Mouse (Mus musculus): ENCODE data around the gene Kif2c. TPM values are rescaled to one million over a fixed set of nuclear protein-coding genes. Genes with fewer than 3 reads are reported as not detected.

The Kif2c gene
- total and polyA plus RNA-seq, 2 experiments from 2014 or later, result 4.4 to 9.1 TPM

DNA sequence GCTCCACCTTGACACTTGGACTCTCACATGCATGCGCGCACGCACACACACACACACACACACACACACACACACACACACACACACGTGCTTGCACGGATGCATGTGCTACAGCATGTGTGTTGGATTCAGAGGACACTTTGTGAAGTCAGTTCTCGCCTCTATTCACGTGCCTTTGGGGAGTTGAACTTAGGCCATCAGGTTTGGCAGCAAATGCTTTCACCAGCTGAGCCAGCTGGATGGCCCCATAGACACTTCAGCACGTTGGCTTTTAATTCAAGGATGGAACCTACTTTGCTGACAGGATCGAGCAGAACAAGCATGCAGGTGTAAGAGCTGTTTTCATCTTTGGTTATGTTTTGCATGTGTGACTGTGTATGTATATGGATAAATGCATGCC, 39.4 kb upstream of the Kif2c start:
- TF ChIP-seq CTCF (IDR thresholded peaks at IDR 0.05; ENCODE audit: low read depth), result no peak
- H3K27ac ChIP-seq (ENCODE audit: low read depth, low read length), result no peak overlapping the region
- ATAC-seq (no peak), DNase-seq (no peak)
- no peaks in the 10 kb centered on the region for H3K4me1 ChIP-seq (ENCODE audit: insufficient read depth)
- WGBS, result 71% methylated on average over 9 of the region's 9 CpGs
- no peak overlapping the region for H3K4me2 ChIP-seq (ENCODE audit: low read depth)
- H3K9me3 ChIP-seq (ENCODE audit: low read length), result no peaks in the 10 kb centered on the region
- no peak overlapping the region for H3K9ac ChIP-seq
- H3K36me3 ChIP-seq (ENCODE audit: insufficient read depth), result no peaks in the 10 kb centered on the region
- no peaks in the 10 kb centered on the region for H3K27me3 ChIP-seq (ENCODE audit: insufficient read depth, low read length)
- H3K4me3 ChIP-seq (ENCODE audit: low read depth, low read length), result no peak overlapping the region

DNA sequence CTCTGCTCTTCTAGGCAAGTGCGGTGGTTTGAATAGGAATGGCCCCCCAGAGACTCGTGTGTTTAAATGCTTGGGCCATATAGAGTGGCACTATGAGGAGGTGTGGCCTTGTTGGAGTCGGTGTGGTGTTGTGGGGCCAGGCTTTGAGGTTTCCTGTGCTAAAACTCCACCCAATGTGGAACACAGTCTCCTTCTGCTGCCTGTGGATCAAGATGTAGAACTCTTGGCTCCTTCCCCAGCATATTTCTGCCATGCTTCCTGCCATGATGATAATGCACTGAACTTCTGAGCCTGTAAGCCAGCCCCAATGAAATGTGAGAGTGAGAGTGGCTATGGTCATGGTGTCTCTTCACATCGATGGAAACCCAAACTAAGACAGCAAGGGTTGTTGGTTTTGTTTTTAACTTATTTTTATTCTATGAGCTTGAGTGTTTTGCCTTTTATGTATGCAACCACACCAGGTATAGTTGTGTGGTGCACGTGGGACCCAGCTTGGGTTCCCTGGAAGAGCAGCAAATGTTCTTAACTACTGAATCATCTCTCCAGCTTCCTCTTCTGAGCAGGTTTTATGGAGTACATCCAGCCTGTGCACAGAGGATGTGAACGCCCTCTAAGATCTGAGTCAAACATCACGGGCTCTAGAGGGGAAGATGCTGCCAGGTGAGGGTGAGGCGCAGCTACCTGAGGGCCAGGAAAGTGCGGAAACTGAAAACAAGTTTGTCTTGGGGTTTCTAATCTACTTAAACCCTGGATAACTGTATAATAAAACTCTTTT, 38.5 kb upstream of the Kif2c start:
- H3K9me3 ChIP-seq (ENCODE audit: low read length), result no peaks in the 10 kb centered on the region
- ATAC-seq (no peak), DNase-seq (no peak)
- no peak overlapping the region for H3K9ac ChIP-seq
- H3K27me3 ChIP-seq (ENCODE audit: insufficient read depth, low read length), result no peaks in the 10 kb centered on the region
- no peaks in the 10 kb centered on the region for H3K4me1 ChIP-seq (ENCODE audit: insufficient read depth)
- H3K27ac ChIP-seq (ENCODE audit: low read depth, low read length), result no peak overlapping the region
- no peak overlapping the region for H3K4me3 ChIP-seq (ENCODE audit: low read depth, low read length)
- no peaks in the 10 kb centered on the region for H3K36me3 ChIP-seq (ENCODE audit: insufficient read depth)
- TF ChIP-seq CTCF (IDR thresholded peaks at IDR 0.05; ENCODE audit: low read depth), result no peak
- 76% methylated on average over 9 of the region's 9 CpGs for WGBS
- H3K4me2 ChIP-seq (ENCODE audit: low read depth), result no peak overlapping the region

DNA sequence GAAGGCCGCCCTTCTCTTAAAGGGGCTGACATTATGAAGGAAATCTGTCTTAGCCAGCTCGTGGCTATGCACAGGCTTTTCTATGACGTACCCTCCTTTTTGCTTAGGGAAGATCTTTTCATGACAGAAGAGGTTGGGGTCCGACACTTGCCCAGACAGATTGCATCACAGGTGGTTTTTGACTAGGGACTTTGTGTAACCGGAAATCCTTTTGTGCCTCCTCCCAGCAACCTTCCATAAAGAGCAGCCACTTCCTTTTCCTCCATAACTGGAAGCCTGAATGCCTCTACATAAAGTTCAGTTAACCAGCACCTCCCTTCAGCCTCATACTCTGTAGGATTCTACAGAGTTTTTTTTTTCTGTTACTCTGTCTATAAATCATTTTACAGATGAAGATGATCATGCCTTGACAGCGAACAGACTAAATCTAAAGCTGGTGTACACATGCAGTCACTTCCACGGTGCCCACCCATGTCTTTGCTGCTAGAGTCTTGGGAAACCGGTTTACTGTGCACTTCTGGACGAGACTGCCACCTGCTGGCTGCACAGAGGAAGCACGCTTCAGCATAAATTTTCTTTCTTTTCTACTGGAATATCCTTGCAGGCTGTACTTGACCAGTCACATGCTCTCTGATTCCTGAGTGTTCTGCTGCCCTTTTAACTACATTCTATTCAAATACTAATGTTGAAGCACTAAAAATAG, 36.2 kb upstream of the Kif2c start:
- 34% methylated on average over 10 of the region's 10 CpGs for WGBS
- ATAC-seq, result peak; percentile 77
- Histone ChIP-seq H3K9ac (no peak overlapping the region), H3K9me3 (ENCODE audit: low read length) (no peaks in the 10 kb centered on the region), H3K36me3 (ENCODE audit: insufficient read depth) (no peaks in the 10 kb centered on the region), H3K27me3 (ENCODE audit: insufficient read depth, low read length) (no peaks in the 10 kb centered on the region), H3K4me1 (ENCODE audit: insufficient read depth) (no peaks in the 10 kb centered on the region), H3K4me3 (ENCODE audit: low read depth, low read length) (no peak overlapping the region), H3K27ac (ENCODE audit: low read depth, low read length) (no peak overlapping the region), H3K4me2 (ENCODE audit: low read depth) (no peak overlapping the region)
- peak; percentile 75 for DNase-seq
- peak; percentile 91 for TF ChIP-seq CTCF (IDR thresholded peaks at IDR 0.05; ENCODE audit: low read depth)

DNA sequence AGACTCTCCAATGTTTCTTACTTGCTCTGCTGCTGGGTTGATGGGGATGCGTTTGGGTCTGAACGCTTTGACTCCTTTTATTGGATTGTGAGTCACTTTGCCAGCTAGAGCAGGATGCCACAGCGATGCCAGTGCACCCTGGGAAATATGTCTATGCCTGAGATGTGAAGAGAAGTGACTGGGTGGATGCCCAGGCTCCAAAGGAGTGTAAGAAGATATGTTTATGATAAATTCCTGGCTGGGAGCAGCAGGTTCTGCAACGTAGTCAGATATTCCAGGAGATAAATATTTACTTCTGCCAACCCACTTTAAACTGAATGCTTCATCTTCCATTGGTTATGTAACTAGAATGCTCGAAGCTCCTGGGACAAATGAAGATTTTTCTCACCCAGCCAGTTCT, 34.6 kb upstream of the Kif2c start:
- ATAC-seq, result peak; percentile 64; the same call in 1 of the 2 replicates
- WGBS, result 61% methylated on average over 5 of the region's 5 CpGs
- DNase-seq, result peak; percentile 39

DNA sequence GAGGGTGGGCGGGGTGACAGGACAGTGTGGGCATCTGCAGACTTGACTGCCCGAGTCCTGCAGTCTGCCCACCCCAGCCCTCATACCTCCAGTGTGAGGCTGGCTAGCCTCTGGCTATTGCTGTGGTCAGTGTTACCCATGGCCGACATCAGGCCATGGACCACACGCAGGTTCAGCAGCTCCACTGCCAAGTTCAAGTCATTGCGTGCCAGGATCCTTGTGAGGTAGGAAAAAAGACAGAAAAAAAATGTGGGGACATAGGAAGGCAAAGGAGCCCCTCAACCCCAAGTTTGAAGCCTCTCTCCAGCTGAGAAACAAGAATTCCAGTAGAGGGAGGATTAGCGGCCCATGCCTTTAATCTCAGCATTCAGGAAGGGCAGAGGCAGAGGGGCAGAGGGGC, 31.8 kb upstream of the Kif2c start:
- Histone ChIP-seq H3K36me3 (ENCODE audit: insufficient read depth) (no peaks in the 10 kb centered on the region), H3K9ac (no peak overlapping the region), H3K9me3 (ENCODE audit: low read length) (no peaks in the 10 kb centered on the region), H3K27me3 (ENCODE audit: insufficient read depth, low read length) (no peaks in the 10 kb centered on the region), H3K4me3 (ENCODE audit: low read depth, low read length) (no peak overlapping the region), H3K4me2 (ENCODE audit: low read depth) (no peak overlapping the region), H3K27ac (ENCODE audit: low read depth, low read length) (no peak overlapping the region), H3K4me1 (ENCODE audit: insufficient read depth) (no peaks in the 10 kb centered on the region)
- TF ChIP-seq CTCF (IDR thresholded peaks at IDR 0.05; ENCODE audit: low read depth), result no peak
- ATAC-seq (no peak), DNase-seq (no peak)
- WGBS, result 77% methylated on average over 6 of the region's 6 CpGs

More for the DNA sequence above, 34.6 kb upstream of the Kif2c start:
- Histone ChIP-seq H3K9me3 (ENCODE audit: low read length) (no peaks in the 10 kb centered on the region), H3K4me3 (ENCODE audit: low read depth, low read length) (no peak overlapping the region), H3K27ac (ENCODE audit: low read depth, low read length) (no peak overlapping the region), H3K27me3 (ENCODE audit: insufficient read depth, low read length) (no peaks in the 10 kb centered on the region), H3K36me3 (ENCODE audit: insufficient read depth) (no peaks in the 10 kb centered on the region), H3K4me2 (ENCODE audit: low read depth) (no peak overlapping the region), H3K4me1 (ENCODE audit: insufficient read depth) (no peaks in the 10 kb centered on the region), H3K9ac (no peak overlapping the region)
- TF ChIP-seq CTCF (IDR thresholded peaks at IDR 0.05; ENCODE audit: low read depth), result no peak

DNA sequence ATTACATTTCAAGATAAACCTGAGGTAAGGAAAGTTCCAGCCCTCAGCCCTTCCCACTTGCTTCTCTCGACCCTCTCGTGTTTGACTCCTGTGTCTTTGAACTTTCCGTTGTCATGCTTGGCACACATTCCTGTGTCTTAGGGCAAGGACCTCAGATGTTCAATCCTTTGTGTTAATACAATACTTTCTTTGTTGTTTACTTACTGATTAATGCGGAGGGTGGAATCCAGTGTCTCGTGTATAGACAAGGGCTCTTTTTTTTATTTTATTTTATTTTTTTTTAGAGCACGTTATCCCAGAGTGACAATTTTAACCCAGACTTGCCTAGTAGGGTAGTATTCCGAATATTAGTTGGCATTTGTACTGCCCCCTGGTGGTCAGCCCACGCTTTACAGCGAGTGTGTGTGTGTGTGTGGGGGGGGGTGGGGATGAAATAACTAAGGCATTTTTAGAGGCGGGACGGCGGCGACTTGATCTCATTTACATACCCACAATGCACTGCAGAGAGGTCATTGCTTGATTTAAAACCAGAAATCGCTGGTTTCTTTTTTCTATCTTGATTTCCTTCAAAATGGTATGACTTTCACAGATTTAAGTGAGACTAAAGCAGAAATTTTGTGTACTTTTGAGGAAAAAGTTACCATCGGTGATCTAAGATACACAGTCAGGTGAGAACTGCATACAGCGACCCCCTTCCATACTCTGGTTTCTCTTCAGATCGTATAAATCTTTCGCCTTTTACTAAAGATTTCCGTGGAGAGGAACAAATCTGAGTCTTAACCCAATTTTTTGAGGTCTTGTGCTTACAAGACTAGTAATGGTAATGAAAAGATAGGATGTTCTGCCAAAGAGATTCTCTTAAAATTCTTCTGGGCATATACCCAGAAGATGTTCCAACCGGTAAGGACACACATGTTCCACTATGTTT, 28.0 kb upstream of the Kif2c start:
- Histone ChIP-seq H3K4me3 (ENCODE audit: low read depth, low read length) (no peak overlapping the region), H3K27ac (ENCODE audit: low read depth, low read length) (no peak overlapping the region), H3K4me2 (ENCODE audit: low read depth) (no peak overlapping the region), H3K4me1 (ENCODE audit: insufficient read depth) (no peaks in the 10 kb centered on the region), H3K27me3 (ENCODE audit: insufficient read depth, low read length) (no peaks in the 10 kb centered on the region), H3K9me3 (ENCODE audit: low read length) (no peaks in the 10 kb centered on the region), H3K36me3 (ENCODE audit: insufficient read depth) (no peaks in the 10 kb centered on the region), H3K9ac (no peak overlapping the region; the same call in 1 of the 2 replicates)
- ATAC-seq (peak; percentile 74), DNase-seq (peak; percentile 82)
- peak; percentile 74 for TF ChIP-seq CTCF (IDR thresholded peaks at IDR 0.05; ENCODE audit: low read depth)
- WGBS, result 2% methylated on average over 20 of the region's 20 CpGs
